Mouse (Mus musculus): ENCODE measurements around the gene Tmed10.

- TF ChIP-seq CTCF (IDR thresholded peaks at IDR 0.05; ENCODE audit: control insufficient read depth, insufficient read depth, low read length) (no peak), POLR2A (IDR thresholded peaks at IDR 0.05; ENCODE audit: borderline replicate concordance, control insufficient read depth, low read depth, low read length) (no peak)
These were observed 20.6 kb downstream of the Tmed10 start for GRCm38 (mm10) chr12:85354061-85354460.

Data from bone marrow, adult 2 months (tissue).